Mouse (Mus musculus): ENCODE data around the gene Gbf1. TPM values are rescaled to one million over a fixed set of nuclear protein-coding genes. Genes with fewer than 3 reads are reported as not detected.
"Not testable (repeated sequence)": the region's sequence is repeated elsewhere in the genome, so short reads cannot be mapped to it uniquely, and the experiment has no call there.

Gbf1 gene
- total and polyA plus RNA-seq, 3 experiments: 23.7 to 400 (median 54.1) TPM

- DNase-seq (ENCODE audit: low read depth, low spot score); H3K27ac ChIP-seq (ENCODE audit: control insufficient read depth, low read depth, low read length); H3K9me3 ChIP-seq (replicated peaks; ENCODE audit: insufficient read depth, low read length); H3K9ac ChIP-seq (ENCODE audit: control insufficient read depth, low read depth, low read length, poor library complexity, severe bottlenecking); H3K27me3 ChIP-seq (ENCODE audit: control insufficient read depth in 1 of 2, insufficient read depth in 2 of 2, low read length in 2 of 2); H3K36me3 ChIP-seq (ENCODE audit: control insufficient read depth in 1 of 2, insufficient read depth in 2 of 2, low read length in 2 of 2); H3K4me3 ChIP-seq (ENCODE audit: control insufficient read depth in 1 of 2, insufficient read depth in 1 of 2, low read depth in 2 of 2, low read length in 2 of 2); H3K79me2 ChIP-seq (ENCODE audit: control insufficient read depth, insufficient read depth, low read length, poor library complexity): not testable (repeated sequence)
- H3K4me1 ChIP-seq (ENCODE audit: control insufficient read depth in 1 of 2, insufficient read depth in 2 of 2, low read length in 2 of 2): peaks cover 0 to 12% of the 10 kb centered on the region in 2 experiments; a peak in 2 of 4 replicates
- peak; percentile 75 for TF ChIP-seq TBP (IDR thresholded peaks at IDR 0.05; ENCODE audit: low read depth, low read length)
Observed at GRCm38 (mm10) chr19:46129737-46130136, 22.6 kb upstream of the Gbf1 start.

GRCm38 (mm10) chr19:46131283-46131682 is 21.0 kb upstream of the Gbf1 start:
- H3K4me1 ChIP-seq (ENCODE audit: control insufficient read depth in 1 of 2, insufficient read depth in 2 of 2, low read length in 2 of 2): peaks cover 0 to 12% of the 10 kb centered on the region in 2 experiments; a peak in 2 of 4 replicates
- DNase-seq (ENCODE audit: low read depth, low spot score): peak; percentile 34
- H3K27ac ChIP-seq (ENCODE audit: control insufficient read depth, low read depth, low read length): no peak overlapping the region
- no peaks in the 10 kb centered on the region; the same call in 1 of the 2 replicates for H3K79me2 ChIP-seq (ENCODE audit: control insufficient read depth, insufficient read depth, low read length, poor library complexity)
- H3K36me3 ChIP-seq (ENCODE audit: control insufficient read depth in 1 of 2, insufficient read depth in 2 of 2, low read length in 2 of 2): peaks cover 0 to 4% of the 10 kb centered on the region in 2 experiments; a peak in 1 of 4 replicates
- no peaks in the 10 kb centered on the region for H3K9me3 ChIP-seq (replicated peaks; ENCODE audit: insufficient read depth, low read length)
- H3K27me3 ChIP-seq (ENCODE audit: control insufficient read depth in 1 of 2, insufficient read depth in 2 of 2, low read length in 2 of 2): peaks cover 0 to 2% of the 10 kb centered on the region in 2 experiments; a peak in 1 of 4 replicates
- H3K4me3 ChIP-seq (ENCODE audit: control insufficient read depth in 1 of 2, insufficient read depth in 1 of 2, low read depth in 2 of 2, low read length in 2 of 2): peak overlapping the region; percentile 60 to 61
- TF ChIP-seq TCF12 (IDR thresholded peaks at IDR 0.05; ENCODE audit: low read depth, low read length) (no peak), ZKSCAN1 (IDR thresholded peaks at IDR 0.05; ENCODE audit: low read depth, low read length) (no peak), SIN3A (IDR thresholded peaks at IDR 0.05; ENCODE audit: low read length) (no peak), POLR2A (IDR thresholded peaks at IDR 0.05; ENCODE audit: control insufficient read depth in 1 of 2, insufficient read depth in 1 of 2, low read depth in 1 of 2, low read length in 2 of 2, poor library complexity in 1 of 2) (no peak), TAL1 (IDR thresholded peaks at IDR 0.05; ENCODE audit: low read length) (no peak), USF2 (IDR thresholded peaks at IDR 0.05; ENCODE audit: borderline replicate concordance in 1 of 2, insufficient read depth in 1 of 2, low read depth in 1 of 2, low read length in 2 of 2) (no peak), GATA1 (IDR thresholded peaks at IDR 0.05; ENCODE audit: low read depth, low read length) (no peak), ELF1 (IDR thresholded peaks at IDR 0.05; ENCODE audit: low read depth, low read length) (no peak), ZC3H11A (IDR thresholded peaks at IDR 0.05; ENCODE audit: low read depth, low read length) (no peak), UBTF (IDR thresholded peaks at IDR 0.05; ENCODE audit: borderline replicate concordance, insufficient read depth, low read depth, low read length) (no peak), CHD2 (IDR thresholded peaks at IDR 0.05; ENCODE audit: low read length) (no peak)
- peak overlapping the region; percentile 35 for H3K9ac ChIP-seq (ENCODE audit: control insufficient read depth, low read depth, low read length, poor library complexity, severe bottlenecking)

GRCm38 (mm10) chr19:46131694-46132525 is 20.4 kb upstream of the Gbf1 start, which contains the start of gene Elovl3:
TSS of gene Elovl3 (plus strand) at chr19:46131897.
- Histone ChIP-seq H3K27me3 (ENCODE audit: control insufficient read depth in 1 of 2, insufficient read depth in 2 of 2, low read length in 2 of 2) (peaks cover 0 to 2% of the 10 kb centered on the region in 2 experiments; a peak in 1 of 4 replicates), H3K9me3 (replicated peaks; ENCODE audit: insufficient read depth, low read length) (no peaks in the 10 kb centered on the region), H3K4me1 (ENCODE audit: control insufficient read depth in 1 of 2, insufficient read depth in 2 of 2, low read length in 2 of 2) (peaks cover 0 to 12% of the 10 kb centered on the region in 2 experiments; a peak in 2 of 4 replicates), H3K4me3 (ENCODE audit: control insufficient read depth in 1 of 2, insufficient read depth in 1 of 2, low read depth in 2 of 2, low read length in 2 of 2) (peak within 1 kb of the TSS; percentile 60 to 61), H3K27ac (ENCODE audit: control insufficient read depth, low read depth, low read length) (peak within 1 kb of the TSS; percentile 18; the same call in 1 of the 2 replicates), H3K36me3 (ENCODE audit: control insufficient read depth in 1 of 2, insufficient read depth in 2 of 2, low read length in 2 of 2) (peaks cover 0 to 4% of the 10 kb centered on the region in 2 experiments; a peak in 1 of 4 replicates), H3K9ac (ENCODE audit: control insufficient read depth, low read depth, low read length, poor library complexity, severe bottlenecking) (peak within 1 kb of the TSS; percentile 67), H3K79me2 (ENCODE audit: control insufficient read depth, insufficient read depth, low read length, poor library complexity) (no peaks in the 10 kb centered on the region; the same call in 1 of the 2 replicates)
- DNase-seq (ENCODE audit: low read depth, low spot score): peak; percentile 97
- TF ChIP-seq BHLHE40 (IDR thresholded peaks at IDR 0.05; ENCODE audit: borderline replicate concordance, low read depth, low read length) (peak; percentile 97), ELF1 (IDR thresholded peaks at IDR 0.05; ENCODE audit: low read depth, low read length) (0 out of 2 replicates have a peak, but pooled peaks have one; percentile 11), NELFE (IDR thresholded peaks at IDR 0.05; ENCODE audit: low read depth, low read length) (peak; percentile 76), KAT2A (conservative IDR thresholded peaks at IDR 0.05; ENCODE audit: low read depth, low read length) (no peak), RCOR1 (IDR thresholded peaks at IDR 0.05; ENCODE audit: low read depth, low read length) (peak; percentile 39; the same call in 1 of the 2 replicates), MAZ (IDR thresholded peaks at IDR 0.05; ENCODE audit: low read depth, low read length) (peak; percentile 62; the same call in 1 of the 2 replicates), SIN3A (IDR thresholded peaks at IDR 0.05; ENCODE audit: low read length) (peak; percentile 84), ZNF384 (IDR thresholded peaks at IDR 0.05; ENCODE audit: low read depth, low read length) (no peak), POLR2AphosphoS2 (IDR thresholded peaks at IDR 0.05; ENCODE audit: low read length) (peak; percentile 46; the same call in 1 of the 2 replicates), USF2 (IDR thresholded peaks at IDR 0.05; ENCODE audit: borderline replicate concordance in 1 of 2, insufficient read depth in 1 of 2, low read depth in 1 of 2, low read length in 2 of 2) (no peak), ETS1 (IDR thresholded peaks at IDR 0.05; ENCODE audit: low read depth, low read length) (0 out of 2 replicates have a peak, but pooled peaks have one; percentile 15), JUND (IDR thresholded peaks at IDR 0.05; ENCODE audit: low read depth, low read length) (no peak), MAX (IDR thresholded peaks at IDR 0.05; ENCODE audit: low read length) (peak; percentile 97), USF1 (IDR thresholded peaks at IDR 0.05; ENCODE audit: low read depth, low read length) (peak; percentile 55; the same call in 1 of the 2 replicates), TBP (IDR thresholded peaks at IDR 0.05; ENCODE audit: low read depth, low read length) (peak; percentile 88)

All from MEL (cell line).